Mouse (Mus musculus) limb, embryonic 12.5 days (tissue): Measurements from ENCODE around the gene Gm10282. TPM values are rescaled to one million over a fixed set of nuclear protein-coding genes. Genes with fewer than 3 reads are reported as not detected.

Experiments used
- ATAC-seq: fragments of 200-750 bp; cut with Nextera tagmentation; 2 replicates; pipeline ENCODE4 v1.8.0; 2017; ENCODE audit warnings: low read depth, moderate TSS enrichment; ENCODE audit not compliant: insufficient number of reproducible peaks, insufficient read depth, low FRiP score, low TSS enrichment
- H3K27ac ChIP-seq: fragments of 300-500 bp; sonication (generic); 2 replicates; pipeline ENCODE4 v1.5.1; 2016; ENCODE audit warnings: mild to moderate bottlenecking, moderate library complexity
- H3K27me3 ChIP-seq: fragments of 300-500 bp; sonication (generic); 2 replicates; pipeline ENCODE4 v1.6.1; 2016; ENCODE audit warnings: mild to moderate bottlenecking, moderate library complexity
- H3K36me3 ChIP-seq: fragments of 300-500 bp; sonication (generic); 2 replicates; pipeline ENCODE4 v1.6.1; 2016; ENCODE audit warnings: mild to moderate bottlenecking, moderate library complexity
- H3K4me1 ChIP-seq: fragments of 300-500 bp; sonication (generic); replicated peaks from 2 replicates; pipeline ENCODE4 v1.6.1; 2016
- H3K4me2 ChIP-seq: fragments of 300-500 bp; sonication (generic); 2 replicates; pipeline ENCODE4 v1.6.1; 2016; ENCODE audit warnings: mild to moderate bottlenecking, moderate library complexity
- H3K4me3 ChIP-seq: fragments of 300-500 bp; sonication (generic); replicated peaks from 2 replicates; pipeline ENCODE4 v1.5.1; 2016; ENCODE audit warnings: mild to moderate bottlenecking
- H3K9ac ChIP-seq: fragments of 300-500 bp; sonication (generic); replicated peaks from 2 replicates; pipeline ENCODE4 v1.6.1; 2016; ENCODE audit warnings: mild to moderate bottlenecking, moderate library complexity
- H3K9me3 ChIP-seq: fragments of 300-500 bp; sonication (generic); 2 replicates; pipeline ENCODE4 v1.6.1; 2016; ENCODE audit warnings: mild to moderate bottlenecking, moderate library complexity
- WGBS: fragments of 180-500 bp; shearing (Covaris S2); methylation state at CpG from one replicate; pipeline ENCODE4 v1.1.7; 2016; 5-methylcytosine and 5-hydroxymethylcytosine counted together
- polyA plus RNA-seq: library from polyadenylated mRNA; unstranded; fragments of >200 nt; fragmentation: Nextera tagmentation; extraction: Ambion mirVana; gene quantifications from 2 replicates; pipeline ENCODE4 v1.2.1, GENCODE M21; 2016

The Gm10282 gene
- polyA plus RNA-seq, 1 experiment from 2014 or later, result 32.4 TPM

- WGBS, result 71% methylated on average over 11 of the region's 11 CpGs
- no peak overlapping the region for H3K4me2 ChIP-seq
- no peak for ATAC-seq
- no peaks in the 10 kb centered on the region for H3K36me3 ChIP-seq
- H3K27ac ChIP-seq, result no peak overlapping the region
- peaks cover 4% of the 10 kb centered on the region; the same call in 1 of the 2 replicates for H3K27me3 ChIP-seq
- no peaks in the 10 kb centered on the region for H3K9me3 ChIP-seq
- H3K9ac ChIP-seq, result no peak overlapping the region
- no peaks in the 10 kb centered on the region for H3K4me1 ChIP-seq
- H3K4me3 ChIP-seq, result no peak overlapping the region
Measured at GRCm38 (mm10) chr8:72271051-72271660, 33.9 kb downstream of the Gm10282 start.

GRCm38 (mm10) chr8:72270606-72271005 lies 34.5 kb downstream of the Gm10282 start:
- Histone ChIP-seq H3K4me2 (no peak overlapping the region), H3K4me3 (no peak overlapping the region), H3K9me3 (no peaks in the 10 kb centered on the region), H3K27ac (no peak overlapping the region), H3K27me3 (peaks cover 4% of the 10 kb centered on the region; the same call in 1 of the 2 replicates), H3K4me1 (no peaks in the 10 kb centered on the region), H3K36me3 (no peaks in the 10 kb centered on the region), H3K9ac (no peak overlapping the region)
- no peak for ATAC-seq
- 83% methylated on average over 12 of the region's 12 CpGs for WGBS

GRCm38 (mm10) chr8:72268356-72268755 lies 36.7 kb downstream of the Gm10282 start:
- Histone ChIP-seq H3K27ac (no peak overlapping the region), H3K4me3 (no peak overlapping the region), H3K36me3 (no peaks in the 10 kb centered on the region), H3K9me3 (no peaks in the 10 kb centered on the region), H3K27me3 (peaks cover 4% of the 10 kb centered on the region; the same call in 1 of the 2 replicates), H3K9ac (no peak overlapping the region), H3K4me1 (no peaks in the 10 kb centered on the region), H3K4me2 (no peak overlapping the region)
- WGBS, result 89% methylated on average over 15 of the region's 15 CpGs
- no peak for ATAC-seq

GRCm38 (mm10) chr8:72267106-72267505 lies 38.0 kb downstream of the Gm10282 start:
- WGBS, result 99% methylated on average over 8 of the region's 8 CpGs
- H3K9ac ChIP-seq, result no peak overlapping the region
- H3K4me2 ChIP-seq, result no peak overlapping the region
- no peaks in the 10 kb centered on the region for H3K36me3 ChIP-seq
- ATAC-seq, result no peak
- peaks cover 4% of the 10 kb centered on the region; the same call in 1 of the 2 replicates for H3K27me3 ChIP-seq
- H3K9me3 ChIP-seq, result no peaks in the 10 kb centered on the region
- H3K4me1 ChIP-seq, result no peaks in the 10 kb centered on the region
- no peak overlapping the region for H3K27ac ChIP-seq
- no peak overlapping the region for H3K4me3 ChIP-seq

- H3K27me3 ChIP-seq, result peaks cover 4% of the 10 kb centered on the region; the same call in 1 of the 2 replicates
- H3K4me1 ChIP-seq, result no peaks in the 10 kb centered on the region
- H3K4me2 ChIP-seq, result no peak overlapping the region
- H3K9me3 ChIP-seq, result no peaks in the 10 kb centered on the region
- H3K9ac ChIP-seq, result no peak overlapping the region
- ATAC-seq, result no peak
- no peaks in the 10 kb centered on the region for H3K36me3 ChIP-seq
- H3K4me3 ChIP-seq, result no peak overlapping the region
- no peak overlapping the region for H3K27ac ChIP-seq
Measured at GRCm38 (mm10) chr8:72266671-72267070, 38.4 kb downstream of the Gm10282 start.

GRCm38 (mm10) chr8:72265342-72265741 lies 39.7 kb downstream of the Gm10282 start:
- H3K4me3 ChIP-seq, result no peak overlapping the region

GRCm38 (mm10) chr8:72263451-72263850 lies 41.6 kb downstream of the Gm10282 start:
- Histone ChIP-seq H3K4me2 (no peak overlapping the region), H3K36me3 (no peaks in the 10 kb centered on the region), H3K9ac (no peak overlapping the region), H3K4me1 (peaks cover 3% of the 10 kb centered on the region; the same call in 1 of the 2 replicates), H3K27ac (no peak overlapping the region), H3K4me3 (no peak overlapping the region), H3K27me3 (peaks cover under 1% of the 10 kb centered on the region; the same call in 1 of the 2 replicates), H3K9me3 (no peaks in the 10 kb centered on the region)
- 72% methylated on average over 7 of the region's 7 CpGs for WGBS
- no peak for ATAC-seq

More at GRCm38 (mm10) chr8:72265342-72265741, 39.7 kb downstream of the Gm10282 start:
- Histone ChIP-seq H3K27me3 (peaks cover 4% of the 10 kb centered on the region; the same call in 1 of the 2 replicates), H3K4me2 (no peak overlapping the region), H3K36me3 (no peaks in the 10 kb centered on the region), H3K9me3 (no peaks in the 10 kb centered on the region), H3K9ac (no peak overlapping the region), H3K27ac (no peak overlapping the region), H3K4me1 (peaks cover 3% of the 10 kb centered on the region; the same call in 1 of the 2 replicates)
- 50% methylated on average over 5 of the region's 7 CpGs for WGBS
- ATAC-seq, result no peak

GRCm38 (mm10) chr8:72262756-72263155 lies 42.3 kb downstream of the Gm10282 start:
- Histone ChIP-seq H3K9me3 (no peaks in the 10 kb centered on the region), H3K9ac (no peak overlapping the region), H3K27ac (no peak overlapping the region), H3K4me2 (no peak overlapping the region), H3K36me3 (no peaks in the 10 kb centered on the region), H3K4me3 (no peak overlapping the region), H3K27me3 (no peaks in the 10 kb centered on the region), H3K4me1 (peaks cover 3% of the 10 kb centered on the region; the same call in 1 of the 2 replicates)
- no peak for ATAC-seq
- WGBS, result 84% methylated on average over 2 of the region's 2 CpGs

- Histone ChIP-seq H3K4me1 (peaks cover 3% of the 10 kb centered on the region; the same call in 1 of the 2 replicates), H3K36me3 (0 out of 2 replicates have a peak, but pooled peaks cover 4% of the 10 kb centered on the region), H3K4me3 (no peak overlapping the region), H3K9me3 (no peaks in the 10 kb centered on the region), H3K27me3 (no peaks in the 10 kb centered on the region), H3K9ac (no peak overlapping the region), H3K4me2 (no peak overlapping the region), H3K27ac (no peak overlapping the region)
- 57% methylated on average over 5 of the region's 5 CpGs for WGBS
- no peak for ATAC-seq
Measured at GRCm38 (mm10) chr8:72261872-72262271, 43.2 kb downstream of the Gm10282 start.

GRCm38 (mm10) chr8:72261431-72261830 lies 43.6 kb downstream of the Gm10282 start:
- H3K4me3 ChIP-seq, result no peak overlapping the region
- peaks cover 3% of the 10 kb centered on the region; the same call in 1 of the 2 replicates for H3K4me1 ChIP-seq
- no peak overlapping the region for H3K4me2 ChIP-seq
- H3K27me3 ChIP-seq, result no peaks in the 10 kb centered on the region
- no peak overlapping the region for H3K9ac ChIP-seq
- H3K9me3 ChIP-seq, result no peaks in the 10 kb centered on the region
- H3K27ac ChIP-seq, result no peak overlapping the region
- no peak for ATAC-seq
- 0 out of 2 replicates have a peak, but pooled peaks cover 7% of the 10 kb centered on the region for H3K36me3 ChIP-seq

- Histone ChIP-seq H3K27ac (no peak overlapping the region), H3K4me3 (no peak overlapping the region), H3K9me3 (no peaks in the 10 kb centered on the region), H3K36me3 (0 out of 2 replicates have a peak, but pooled peaks cover 7% of the 10 kb centered on the region), H3K4me2 (no peak overlapping the region), H3K9ac (no peak overlapping the region), H3K27me3 (no peaks in the 10 kb centered on the region), H3K4me1 (peaks cover 3% of the 10 kb centered on the region; the same call in 1 of the 2 replicates)
- 33% methylated on average over 2 of the region's 2 CpGs for WGBS
- peak; percentile 56; the same call in 1 of the 2 replicates for ATAC-seq
Measured at GRCm38 (mm10) chr8:72261019-72261418, 44.0 kb downstream of the Gm10282 start.
